Mouse (Mus musculus): ENCODE measurements around the gene Kdelc1. TPM values are rescaled to one million over a fixed set of nuclear protein-coding genes. Genes with fewer than 3 reads are reported as not detected.

Kdelc1 gene
- polyA plus RNA-seq, 1 experiment from 2014 or later: 40.5 TPM

- Histone ChIP-seq H3K36me3 (ENCODE audit: poor library complexity, severe bottlenecking) (peaks cover 45% of the 10 kb centered on the region), H3K4me3 (no peak overlapping the region), H3K4me1 (peaks cover 8% of the 10 kb centered on the region), H3K4me2 (no peak overlapping the region), H3K27ac (no peak overlapping the region), H3K9ac (no peak overlapping the region), H3K9me3 (replicated peaks) (no peaks in the 10 kb centered on the region), H3K27me3 (no peaks in the 10 kb centered on the region)
- ATAC-seq: no peak
- 92% methylated on average over 4 of the region's 4 CpGs for WGBS
These were observed 7.0 kb upstream of the Kdelc1 start for GRCm38 (mm10) chr1:44125590-44125989.

GRCm38 (mm10) chr1:44122256-44122655 lies 3.6 kb upstream of the Kdelc1 start:
- H3K4me2 ChIP-seq: no peak overlapping the region
- 90% methylated on average over 3 of the region's 3 CpGs for WGBS
- no peak overlapping the region for H3K27ac ChIP-seq
- no peak overlapping the region for H3K4me3 ChIP-seq
- no peaks in the 10 kb centered on the region for H3K9me3 ChIP-seq (replicated peaks)
- ATAC-seq: no peak
- peaks cover 28% of the 10 kb centered on the region for H3K36me3 ChIP-seq (ENCODE audit: poor library complexity, severe bottlenecking)
- no peaks in the 10 kb centered on the region for H3K27me3 ChIP-seq
- peaks cover 18% of the 10 kb centered on the region for H3K4me1 ChIP-seq
- H3K9ac ChIP-seq: no peak overlapping the region

- peak; percentile 25 for ATAC-seq
- WGBS: 3% methylated on average over 6 of the region's 6 CpGs
- Histone ChIP-seq H3K4me2 (peak overlapping the region; percentile 81), H3K4me3 (peak overlapping the region; percentile 70), H3K36me3 (ENCODE audit: poor library complexity, severe bottlenecking) (peaks cover 22% of the 10 kb centered on the region; the same call in 1 of the 2 replicates), H3K27me3 (no peaks in the 10 kb centered on the region), H3K4me1 (peaks cover 18% of the 10 kb centered on the region), H3K9me3 (replicated peaks) (no peaks in the 10 kb centered on the region), H3K27ac (peak overlapping the region; percentile 96), H3K9ac (peak overlapping the region; percentile 91)
These were observed 1.4 kb upstream of the Kdelc1 start for GRCm38 (mm10) chr1:44120074-44120406.

- peaks cover 22% of the 10 kb centered on the region; the same call in 1 of the 2 replicates for H3K36me3 ChIP-seq (ENCODE audit: poor library complexity, severe bottlenecking)
- ATAC-seq: peak; percentile 89
- WGBS: under 1% methylated on average over 39 of the region's 43 CpGs
- H3K9ac ChIP-seq: peak overlapping the region; percentile 91
- H3K9me3 ChIP-seq (replicated peaks): no peaks in the 10 kb centered on the region
- peak overlapping the region; percentile 96 for H3K27ac ChIP-seq
- peak overlapping the region; percentile 70 for H3K4me3 ChIP-seq
- H3K27me3 ChIP-seq: no peaks in the 10 kb centered on the region
- H3K4me2 ChIP-seq: peak overlapping the region; percentile 81
- H3K4me1 ChIP-seq: peaks cover 18% of the 10 kb centered on the region
These were observed 829 bp upstream of the Kdelc1 start for GRCm38 (mm10) chr1:44119201-44120073.

- Histone ChIP-seq H3K27ac (no peak overlapping the region), H3K4me3 (peak overlapping the region; percentile 70), H3K27me3 (no peaks in the 10 kb centered on the region), H3K4me2 (peak overlapping the region; percentile 54), H3K36me3 (ENCODE audit: poor library complexity, severe bottlenecking) (peaks cover 24% of the 10 kb centered on the region), H3K9me3 (replicated peaks) (no peaks in the 10 kb centered on the region), H3K4me1 (peaks cover 18% of the 10 kb centered on the region), H3K9ac (peak overlapping the region; percentile 45)
- no peak for ATAC-seq
These were observed 1.0 kb downstream of the Kdelc1 start for GRCm38 (mm10) chr1:44117571-44117970.

- Histone ChIP-seq H3K27me3 (no peaks in the 10 kb centered on the region), H3K27ac (no peak overlapping the region), H3K4me3 (peak overlapping the region; percentile 65), H3K9me3 (replicated peaks) (no peaks in the 10 kb centered on the region), H3K36me3 (ENCODE audit: poor library complexity, severe bottlenecking) (peaks cover 23% of the 10 kb centered on the region), H3K4me1 (peaks cover 22% of the 10 kb centered on the region), H3K4me2 (peak overlapping the region; percentile 64), H3K9ac (peak overlapping the region; percentile 79; the same call in 1 of the 2 replicates)
- ATAC-seq: no peak
- 12% methylated on average over 5 of the region's 5 CpGs for WGBS
These were observed 15.7 kb downstream of the Kdelc1 start for GRCm38 (mm10) chr1:44102939-44103338.

- H3K36me3 ChIP-seq (ENCODE audit: poor library complexity, severe bottlenecking): peaks cover 23% of the 10 kb centered on the region
- under 1% methylated on average over 55 of the region's 55 CpGs for WGBS
- H3K27ac ChIP-seq: peak within 1 kb of the TSS; percentile 85
- peak; percentile 98 for ATAC-seq
- H3K27me3 ChIP-seq: no peaks in the 10 kb centered on the region
- peaks cover 22% of the 10 kb centered on the region for H3K4me1 ChIP-seq
- peak within 1 kb of the TSS; percentile 79 for H3K9ac ChIP-seq
- peak within 1 kb of the TSS; percentile 64 for H3K4me2 ChIP-seq
- H3K4me3 ChIP-seq: peak within 1 kb of the TSS; percentile 65
- no peaks in the 10 kb centered on the region for H3K9me3 ChIP-seq (replicated peaks)
These were observed 16.3 kb downstream of the Kdelc1 start, which contains the start of gene Tex30 for GRCm38 (mm10) chr1:44102259-44102717. TSS of gene Tex30 (minus strand) at chr1:44102441.

GRCm38 (mm10) chr1:44101448-44102225 lies 17.0 kb downstream of the Kdelc1 start:
- Histone ChIP-seq H3K9me3 (replicated peaks) (no peaks in the 10 kb centered on the region), H3K4me3 (peak overlapping the region; percentile 65), H3K9ac (peak overlapping the region; percentile 79), H3K4me2 (peak overlapping the region; percentile 64), H3K4me1 (peaks cover 22% of the 10 kb centered on the region), H3K27ac (peak overlapping the region; percentile 85), H3K27me3 (no peaks in the 10 kb centered on the region), H3K36me3 (ENCODE audit: poor library complexity, severe bottlenecking) (peaks cover 28% of the 10 kb centered on the region)
- peak; percentile 80 for ATAC-seq
- whole genome bisulfite sequencing: under 1% methylated on average over 55 of the region's 55 CpGs

- WGBS: 0% methylated on average over 1 of the region's 1 CpGs
- Histone ChIP-seq H3K27ac (no peak overlapping the region), H3K9ac (no peak overlapping the region), H3K9me3 (replicated peaks) (no peaks in the 10 kb centered on the region), H3K4me1 (no peaks in the 10 kb centered on the region), H3K36me3 (ENCODE audit: poor library complexity, severe bottlenecking) (no peaks in the 10 kb centered on the region), H3K4me3 (no peak overlapping the region), H3K4me2 (no peak overlapping the region), H3K27me3 (no peaks in the 10 kb centered on the region)
- no peak for ATAC-seq
These were observed 54.0 kb downstream of the Kdelc1 start for GRCm38 (mm10) chr1:44064625-44065024.

- 97% methylated on average over 6 of the region's 6 CpGs for WGBS
- Histone ChIP-seq H3K27ac (no peak overlapping the region), H3K4me2 (no peak overlapping the region), H3K4me3 (no peak overlapping the region), H3K9ac (no peak overlapping the region), H3K9me3 (replicated peaks) (no peaks in the 10 kb centered on the region), H3K27me3 (no peaks in the 10 kb centered on the region), H3K36me3 (ENCODE audit: poor library complexity, severe bottlenecking) (no peaks in the 10 kb centered on the region), H3K4me1 (no peaks in the 10 kb centered on the region)
- no peak for ATAC-seq
These were observed 55.2 kb downstream of the Kdelc1 start for GRCm38 (mm10) chr1:44063439-44063838.

- Histone ChIP-seq H3K4me1 (no peaks in the 10 kb centered on the region), H3K9me3 (replicated peaks) (no peaks in the 10 kb centered on the region), H3K27me3 (no peaks in the 10 kb centered on the region), H3K36me3 (ENCODE audit: poor library complexity, severe bottlenecking) (no peaks in the 10 kb centered on the region), H3K4me3 (no peak within 1 kb of the TSS), H3K27ac (no peak within 1 kb of the TSS), H3K9ac (no peak within 1 kb of the TSS), H3K4me2 (no peak within 1 kb of the TSS)
- ATAC-seq: no peak
- WGBS: 95% methylated on average over 2 of the region's 2 CpGs
These were observed 56.8 kb downstream of the Kdelc1 start, which contains the start of gene Gm8251 for GRCm38 (mm10) chr1:44061836-44062235. TSS of gene Gm8251 (minus strand) at chr1:44061936.

GRCm38 (mm10) chr1:44057805-44058204 lies 60.8 kb downstream of the Kdelc1 start:
- Histone ChIP-seq H3K9me3 (replicated peaks) (no peaks in the 10 kb centered on the region), H3K4me1 (no peaks in the 10 kb centered on the region), H3K27ac (no peak overlapping the region), H3K4me2 (no peak overlapping the region), H3K9ac (no peak overlapping the region), H3K4me3 (no peak overlapping the region), H3K27me3 (no peaks in the 10 kb centered on the region), H3K36me3 (ENCODE audit: poor library complexity, severe bottlenecking) (no peaks in the 10 kb centered on the region)
- 87% methylated on average over 3 of the region's 3 CpGs for WGBS
- ATAC-seq: no peak

Data from forebrain, embryonic 13.5 days (tissue).